Comparison of ENCODE assay signal across 8 mouse cellular contexts in the genomic region with DNA sequence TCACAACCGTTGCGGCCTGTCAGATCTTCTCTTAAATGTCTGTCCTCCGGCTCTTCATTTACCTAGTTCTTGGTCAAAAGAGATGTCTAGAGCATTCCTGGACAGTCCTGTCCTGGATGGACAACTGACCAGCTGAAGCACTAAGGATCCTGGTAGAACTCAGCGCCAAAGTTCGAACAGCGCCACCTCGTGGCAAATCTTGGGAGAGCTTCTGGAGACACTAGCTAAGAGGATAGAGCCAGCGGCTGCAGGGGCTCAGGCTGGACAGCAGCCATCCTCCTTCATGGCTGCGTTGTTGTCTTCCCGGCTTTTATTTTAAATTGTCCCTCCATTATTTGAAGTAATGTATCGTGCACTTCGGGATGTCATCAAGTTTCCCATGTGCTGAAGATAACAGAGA. TPM values are rescaled to one million over a fixed set of nuclear protein-coding genes. Genes with fewer than 3 reads are reported as not detected.
DNase-seq lines count a peak whose midpoint lies in the region; ATAC-seq and TF ChIP-seq lines count a peak whose summit lies in the region.

No protein-coding gene starts in this region.

- WGBS in forebrain, embryonic 10.5 days, result 14% methylated on average over 12 of the region's 12 CpGs
- WGBS in forebrain, embryonic 13.5 days, result 11% methylated on average over 12 of the region's 12 CpGs

- TF ChIP-seq POLR2A in ES-Bruce4 (IDR thresholded peaks at IDR 0.05; ENCODE audit: insufficient read depth, low read length), result no peak

- DNase-seq in forebrain, embryonic 10.5 days (ENCODE audit: extremely low spot score, low spot score), result peak; percentile 89
- DNase-seq in gastrocnemius, adult 2 months, result peak; percentile 85
- DNase-seq in layer of hippocampus, adult 18-20 months (ENCODE audit: low spot score in 2 of 2), result peak; percentile 58 to 78
- peak; percentile 90 for DNase-seq in lung, postnatal 14 days
- DNase-seq in right cerebral cortex, postnatal 4 days, result peak; percentile 90

- ATAC-seq in forebrain, embryonic 13.5 days, result no peak
- ATAC-seq in cerebellum, adult (ENCODE audit: insufficient number of reproducible peaks, low FRiP score, low TSS enrichment), result 0 out of 2 replicates have a peak, but pooled peaks have one; percentile 47

- TF ChIP-seq EP300 in ES-Bruce4 (IDR thresholded peaks at IDR 0.05; ENCODE audit: insufficient read depth, low read depth, low read length), result no peak

- no peak overlapping the region for H3K4me2 ChIP-seq in forebrain, embryonic 13.5 days

- TF ChIP-seq CTCF in ES-Bruce4 (IDR thresholded peaks at IDR 0.05; ENCODE audit: low read depth, low read length), result peak; percentile 91
- TF ChIP-seq CTCF in gastrocnemius, adult 2 months (IDR thresholded peaks at IDR 0.05), result peak; percentile 87

- peaks cover 54% of the 10 kb centered on the region for H3K4me1 ChIP-seq in forebrain, embryonic 10.5 days
- H3K4me1 ChIP-seq in forebrain, embryonic 13.5 days, result peaks cover 27% of the 10 kb centered on the region
- H3K4me1 ChIP-seq in ES-Bruce4 (ENCODE audit: control insufficient read depth, insufficient read depth, low read length), result no peaks in the 10 kb centered on the region

- H3K36me3 ChIP-seq in forebrain, embryonic 10.5 days (replicated peaks), result no peaks in the 10 kb centered on the region
- H3K36me3 ChIP-seq in forebrain, embryonic 13.5 days (ENCODE audit: poor library complexity, severe bottlenecking), result no peaks in the 10 kb centered on the region
- no peaks in the 10 kb centered on the region for H3K36me3 ChIP-seq in ES-Bruce4 (ENCODE audit: control insufficient read depth, insufficient read depth, low read length, poor library complexity, severe bottlenecking)

- H3K9ac ChIP-seq in forebrain, embryonic 13.5 days, result no peak overlapping the region
- no peak overlapping the region for H3K9ac ChIP-seq in ES-Bruce4 (ENCODE audit: low read depth, poor library complexity, severe bottlenecking)

- H3K9me3 ChIP-seq in forebrain, embryonic 10.5 days, result no peaks in the 10 kb centered on the region
- H3K9me3 ChIP-seq in forebrain, embryonic 13.5 days (replicated peaks), result no peaks in the 10 kb centered on the region
- no peaks in the 10 kb centered on the region for H3K9me3 ChIP-seq in ES-Bruce4 (replicated peaks; ENCODE audit: control insufficient read depth, insufficient read depth, low read length, poor library complexity, severe bottlenecking)

- H3K27ac ChIP-seq in forebrain, embryonic 10.5 days, result no peak overlapping the region
- H3K27ac ChIP-seq in forebrain, embryonic 13.5 days, result no peak overlapping the region
- no peak overlapping the region for H3K27ac ChIP-seq in ES-Bruce4 (ENCODE audit: insufficient read depth, low read length)
- no peak overlapping the region for H3K27ac ChIP-seq in gastrocnemius, adult 2 months

- H3K27me3 ChIP-seq in forebrain, embryonic 10.5 days (ENCODE audit: poor library complexity, severe bottlenecking), result peaks cover 100% of the 10 kb centered on the region
- H3K27me3 ChIP-seq in forebrain, embryonic 13.5 days, result peaks cover 97% of the 10 kb centered on the region
- peaks cover 5% of the 10 kb centered on the region for H3K27me3 ChIP-seq in ES-Bruce4 (ENCODE audit: control insufficient read depth, insufficient read depth, low read length, poor library complexity, severe bottlenecking)

- intact Hi-C loops in gastrocnemius, adult 2 months (cut with DNase I), result no loop called here

- no peak overlapping the region for H3K4me3 ChIP-seq in forebrain, embryonic 10.5 days
- H3K4me3 ChIP-seq in forebrain, embryonic 13.5 days, result no peak overlapping the region
- H3K4me3 ChIP-seq in ES-Bruce4 (ENCODE audit: low read depth, low read length), result no peak overlapping the region
- H3K4me3 ChIP-seq in gastrocnemius, adult 2 months, result no peak overlapping the region

RNA-seq across cellular contexts. Expression of a gene that starts 9.7 kb away (rescaled TPM):
- polyA plus RNA-seq in forebrain, embryonic 10.5 days (2016; fragmentation: Nextera tagmentation; extraction: Ambion mirVana), result 0.49 and 1.3 TPM in 2 replicates
- not detected in 2 replicates for polyA plus RNA-seq in forebrain, embryonic 13.5 days (2015; fragmentation: Nextera tagmentation; extraction: Ambion mirVana)
- polyA plus RNA-seq in ES-Bruce4 (2011; ENCODE audit: insufficient read depth, insufficient read length, low read depth, missing spikeins), result not detected in 2 replicates
- total RNA-seq in gastrocnemius, adult 2 months (2021), result under 1 TPM in 1 of 2 experiments, not detected in 1; 0.08 TPM
- not detected for total RNA-seq in layer of hippocampus, adult 18-20 months (2021)

RNA-seq across cellular contexts. Expression of a gene that starts 9.9 kb away (rescaled TPM):
- 0.10 TPM in 1 of 2 replicates, not detected in the other for polyA plus RNA-seq in forebrain, embryonic 10.5 days (2016; fragmentation: Nextera tagmentation; extraction: Ambion mirVana)
- polyA plus RNA-seq in forebrain, embryonic 13.5 days (2015; fragmentation: Nextera tagmentation; extraction: Ambion mirVana), result 0.05 and 0.15 TPM in 2 replicates
- polyA plus RNA-seq in ES-Bruce4 (2011; ENCODE audit: insufficient read depth, insufficient read length, low read depth, missing spikeins), result not detected in 2 replicates
- total RNA-seq in gastrocnemius, adult 2 months (2021), result under 1 TPM; 0.33 to 0.78 TPM
- 1,000 to 10,000 TPM; 1,780 to 1,859 TPM for total RNA-seq in layer of hippocampus, adult 18-20 months (2021)

RNA-seq across cellular contexts. Expression of a gene that starts 21.4 kb away (rescaled TPM):
- 0.12 and 0.33 TPM in 2 replicates for polyA plus RNA-seq in forebrain, embryonic 10.5 days (2016; fragmentation: Nextera tagmentation; extraction: Ambion mirVana)
- polyA plus RNA-seq in forebrain, embryonic 13.5 days (2015; fragmentation: Nextera tagmentation; extraction: Ambion mirVana), result not detected in 2 replicates
- 1.7 and 1.8 TPM in 2 replicates for polyA plus RNA-seq in ES-Bruce4 (2011; ENCODE audit: insufficient read depth, insufficient read length, low read depth, missing spikeins)
- total RNA-seq in gastrocnemius, adult 2 months (2021), result 1 to 10 TPM in 1 of 2 experiments, under 1 TPM in 1; 0.97 to 1.4 TPM
- under 1 TPM; 0.23 to 0.64 TPM for total RNA-seq in layer of hippocampus, adult 18-20 months (2021)

RNA-seq across cellular contexts. Expression of a gene that starts 31.9 kb away (rescaled TPM):
- polyA plus RNA-seq in forebrain, embryonic 10.5 days (2016; fragmentation: Nextera tagmentation; extraction: Ambion mirVana), result 90.4 and 93.5 TPM in 2 replicates
- polyA plus RNA-seq in forebrain, embryonic 13.5 days (2015; fragmentation: Nextera tagmentation; extraction: Ambion mirVana), result 95.9 and 99.4 TPM in 2 replicates
- polyA plus RNA-seq in ES-Bruce4 (2011; ENCODE audit: insufficient read depth, insufficient read length, low read depth, missing spikeins), result 51.0 and 61.0 TPM in 2 replicates
- total RNA-seq in gastrocnemius, adult 2 months (2021), result 10 to 100 TPM; 49.0 to 59.5 TPM
- total RNA-seq in layer of hippocampus, adult 18-20 months (2021), result 10 to 100 TPM; 50.6 to 51.1 TPM

RNA-seq across cellular contexts. Expression of a gene that starts 36.4 kb away (rescaled TPM):
- polyA plus RNA-seq in forebrain, embryonic 10.5 days (2016; fragmentation: Nextera tagmentation; extraction: Ambion mirVana), result 42.1 and 42.5 TPM in 2 replicates
- 49.2 and 55.1 TPM in 2 replicates for polyA plus RNA-seq in forebrain, embryonic 13.5 days (2015; fragmentation: Nextera tagmentation; extraction: Ambion mirVana)
- 58.4 and 59.3 TPM in 2 replicates for polyA plus RNA-seq in ES-Bruce4 (2011; ENCODE audit: insufficient read depth, insufficient read length, low read depth, missing spikeins)
- 1 to 10 TPM; 8.1 to 9.4 TPM for total RNA-seq in gastrocnemius, adult 2 months (2021)
- total RNA-seq in layer of hippocampus, adult 18-20 months (2021), result 100 to 1,000 TPM; 830 to 882 TPM
